Mouse (Mus musculus) ES-Bruce4 (cell line): ENCODE measurements around the gene Adm.

Experiments used
- CTCF ChIP-seq: IDR thresholded peaks from one replicate; pipeline ENCODE4 v1.8.1; 2011; ENCODE audit warnings: low read depth, low read length
- EP300 ChIP-seq: IDR thresholded peaks from 2 replicates; pipeline ENCODE4 v1.6.1; 2011; ENCODE audit warnings: low read depth, low read length; ENCODE audit not compliant: insufficient read depth
- POLR2A ChIP-seq: IDR thresholded peaks from one replicate; pipeline ENCODE4 v1.8.1; 2011; ENCODE audit warnings: low read length; ENCODE audit not compliant: insufficient read depth

GRCm38 (mm10) chr7:110629892-110630666, 2.6 kb downstream of the Adm start:
- peak; percentile 87 for TF ChIP-seq CTCF
- no peak for TF ChIP-seq POLR2A
- 0 out of 2 replicates have a peak, but pooled peaks have one; percentile 42 for TF ChIP-seq EP300
